Mouse (Mus musculus): Measurements from ENCODE around the gene Mucl3. TPM values are rescaled to one million over a fixed set of nuclear protein-coding genes. Genes with fewer than 3 reads are reported as not detected.

The Mucl3 gene
- polyA plus RNA-seq, 1 experiment, result 0.05 TPM

GRCm38 (mm10) chr17:35667334-35668065 is 24.0 kb upstream of the Mucl3 start, which contains the start of gene Vars2:
TSS of gene Vars2 (minus strand) at chr17:35667592.
- WGBS, result 1% methylated on average over 61 of the region's 61 CpGs

GRCm38 (mm10) chr17:35666851-35667256 is 23.4 kb upstream of the Mucl3 start:
- WGBS, result 5% methylated on average over 13 of the region's 13 CpGs
- Histone ChIP-seq H3K27me3 (ENCODE audit: control insufficient read depth, insufficient read depth, low read length) (no peaks in the 10 kb centered on the region), H3K4me3 (ENCODE audit: control insufficient read depth, insufficient read depth, low read length) (peak overlapping the region; percentile 84), H3K36me3 (ENCODE audit: control insufficient read depth, insufficient read depth, low read length) (peaks cover 8% of the 10 kb centered on the region), H3K27ac (ENCODE audit: control insufficient read depth, insufficient read depth, low read length) (peak overlapping the region; percentile 50), H3K4me1 (replicated peaks; ENCODE audit: control insufficient read depth, insufficient read depth, low read length) (peaks cover 44% of the 10 kb centered on the region)
- TF ChIP-seq POLR2A (IDR thresholded peaks at IDR 0.05; ENCODE audit: control insufficient read depth, extremely low read depth, insufficient read depth, low read length, poor library complexity) (no peak), CTCF (IDR thresholded peaks at IDR 0.05; ENCODE audit: borderline replicate concordance, control insufficient read depth, extremely low read depth, insufficient read depth, low read length, poor library complexity) (no peak)
- DNase-seq, result no peak

More at GRCm38 (mm10) chr17:35667334-35668065, 24.0 kb upstream of the Mucl3 start, which contains the start of gene Vars2:
- H3K4me1 ChIP-seq (replicated peaks; ENCODE audit: control insufficient read depth, insufficient read depth, low read length), result peaks cover 47% of the 10 kb centered on the region
- TF ChIP-seq POLR2A (IDR thresholded peaks at IDR 0.05; ENCODE audit: control insufficient read depth, extremely low read depth, insufficient read depth, low read length, poor library complexity), result peak; percentile 89
- TF ChIP-seq CTCF (IDR thresholded peaks at IDR 0.05; ENCODE audit: borderline replicate concordance, control insufficient read depth, extremely low read depth, insufficient read depth, low read length, poor library complexity), result peak; percentile 66
- H3K4me3 ChIP-seq (ENCODE audit: control insufficient read depth, insufficient read depth, low read length), result peak within 1 kb of the TSS; percentile 84
- peaks cover 6% of the 10 kb centered on the region; the same call in 1 of the 2 replicates for H3K36me3 ChIP-seq (ENCODE audit: control insufficient read depth, insufficient read depth, low read length)
- peak within 1 kb of the TSS; percentile 71 for H3K27ac ChIP-seq (ENCODE audit: control insufficient read depth, insufficient read depth, low read length)
- H3K27me3 ChIP-seq (ENCODE audit: control insufficient read depth, insufficient read depth, low read length), result no peaks in the 10 kb centered on the region
- DNase-seq, result peak; percentile 97

- H3K27ac ChIP-seq (ENCODE audit: control insufficient read depth, insufficient read depth, low read length), result no peak overlapping the region
- H3K36me3 ChIP-seq (ENCODE audit: control insufficient read depth, insufficient read depth, low read length), result peaks cover 16% of the 10 kb centered on the region
- TF ChIP-seq POLR2A (IDR thresholded peaks at IDR 0.05; ENCODE audit: control insufficient read depth, extremely low read depth, insufficient read depth, low read length, poor library complexity), result no peak
- 0 out of 2 replicates have a peak, but pooled peaks have one; percentile 32 for TF ChIP-seq CTCF (IDR thresholded peaks at IDR 0.05; ENCODE audit: borderline replicate concordance, control insufficient read depth, extremely low read depth, insufficient read depth, low read length, poor library complexity)
- DNase-seq, result peak; percentile 62
- H3K27me3 ChIP-seq (ENCODE audit: control insufficient read depth, insufficient read depth, low read length), result no peaks in the 10 kb centered on the region
- H3K4me1 ChIP-seq (replicated peaks; ENCODE audit: control insufficient read depth, insufficient read depth, low read length), result peaks cover 41% of the 10 kb centered on the region
- 80% methylated on average over 17 of the region's 17 CpGs for WGBS
- H3K4me3 ChIP-seq (ENCODE audit: control insufficient read depth, insufficient read depth, low read length), result no peak overlapping the region
Observed at GRCm38 (mm10) chr17:35665957-35666515, 22.5 kb upstream of the Mucl3 start.

DNA sequence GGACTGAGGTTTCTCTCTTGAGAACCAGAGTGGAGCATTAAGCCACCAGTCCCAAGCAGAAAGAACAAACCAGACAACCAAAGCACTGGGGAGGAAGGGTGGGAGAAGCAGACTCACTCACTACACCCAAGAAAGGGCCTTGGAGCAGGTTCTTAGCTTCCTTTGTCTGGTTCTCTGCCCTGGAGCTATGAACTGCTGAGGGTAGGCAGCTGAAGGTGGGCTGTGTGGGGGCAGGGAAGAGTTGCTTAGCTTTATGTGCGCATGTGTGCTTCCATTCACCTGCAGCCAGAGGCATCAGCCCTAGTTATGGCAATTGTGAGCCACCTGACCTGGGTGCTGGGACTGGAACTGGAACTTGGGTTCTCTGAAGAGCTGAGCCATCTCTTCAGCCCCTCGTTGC is 9.6 kb upstream of the Mucl3 start:
- Histone ChIP-seq H3K27ac (ENCODE audit: control insufficient read depth, insufficient read depth, low read length) (no peak overlapping the region), H3K4me1 (replicated peaks; ENCODE audit: control insufficient read depth, insufficient read depth, low read length) (peaks cover 10% of the 10 kb centered on the region; the same call in 1 of the 2 replicates), H3K36me3 (ENCODE audit: control insufficient read depth, insufficient read depth, low read length) (peaks cover 20% of the 10 kb centered on the region), H3K4me3 (ENCODE audit: control insufficient read depth, insufficient read depth, low read length) (no peak overlapping the region), H3K27me3 (ENCODE audit: control insufficient read depth, insufficient read depth, low read length) (no peaks in the 10 kb centered on the region)
- 87% methylated on average over 2 of the region's 2 CpGs for WGBS
- no peak for DNase-seq
- TF ChIP-seq POLR2A (IDR thresholded peaks at IDR 0.05; ENCODE audit: control insufficient read depth, extremely low read depth, insufficient read depth, low read length, poor library complexity), result no peak
- no peak for TF ChIP-seq CTCF (IDR thresholded peaks at IDR 0.05; ENCODE audit: borderline replicate concordance, control insufficient read depth, extremely low read depth, insufficient read depth, low read length, poor library complexity)

DNA sequence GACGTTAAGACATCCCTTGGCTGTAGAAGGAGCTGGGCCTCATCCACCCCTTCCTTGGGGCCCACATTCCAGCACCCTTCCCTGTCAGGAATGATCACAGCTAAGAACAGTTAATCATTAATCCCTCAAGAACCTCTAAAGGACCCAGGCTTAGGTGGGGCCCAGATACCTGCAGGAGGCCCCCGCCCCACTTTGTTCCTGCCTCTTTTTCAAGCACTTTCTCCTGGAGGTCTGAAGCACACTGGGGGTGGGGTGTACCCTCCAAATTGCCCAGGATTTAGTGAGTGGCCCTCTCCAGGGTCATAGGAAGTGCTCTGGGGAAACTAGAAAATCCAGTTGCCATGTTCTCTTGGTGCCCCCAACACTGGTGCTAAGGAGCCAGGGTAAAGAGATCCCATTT is 5.9 kb upstream of the Mucl3 start:
- DNase-seq, result no peak
- no peak overlapping the region for H3K4me3 ChIP-seq (ENCODE audit: control insufficient read depth, insufficient read depth, low read length)
- no peaks in the 10 kb centered on the region for H3K27me3 ChIP-seq (ENCODE audit: control insufficient read depth, insufficient read depth, low read length)

GRCm38 (mm10) chr17:35639352-35639751 is 4.1 kb downstream of the Mucl3 start:
- Histone ChIP-seq H3K4me3 (ENCODE audit: control insufficient read depth, insufficient read depth, low read length) (no peak overlapping the region), H3K27me3 (ENCODE audit: control insufficient read depth, insufficient read depth, low read length) (no peaks in the 10 kb centered on the region; the same call in 1 of the 2 replicates), H3K27ac (ENCODE audit: control insufficient read depth, insufficient read depth, low read length) (no peak overlapping the region), H3K4me1 (replicated peaks; ENCODE audit: control insufficient read depth, insufficient read depth, low read length) (peaks cover 8% of the 10 kb centered on the region), H3K36me3 (ENCODE audit: control insufficient read depth, insufficient read depth, low read length) (no peaks in the 10 kb centered on the region)
- 82% methylated on average over 6 of the region's 6 CpGs for WGBS
- TF ChIP-seq POLR2A (IDR thresholded peaks at IDR 0.05; ENCODE audit: control insufficient read depth, extremely low read depth, insufficient read depth, low read length, poor library complexity) (no peak), CTCF (IDR thresholded peaks at IDR 0.05; ENCODE audit: borderline replicate concordance, control insufficient read depth, extremely low read depth, insufficient read depth, low read length, poor library complexity) (no peak)
- DNase-seq, result no peak

More for the DNA sequence above, 5.9 kb upstream of the Mucl3 start:
- H3K4me1 ChIP-seq (replicated peaks; ENCODE audit: control insufficient read depth, insufficient read depth, low read length), result peaks cover 10% of the 10 kb centered on the region; the same call in 1 of the 2 replicates
- WGBS, result 82% methylated on average over 2 of the region's 2 CpGs
- no peaks in the 10 kb centered on the region for H3K36me3 ChIP-seq (ENCODE audit: control insufficient read depth, insufficient read depth, low read length)
- TF ChIP-seq POLR2A (IDR thresholded peaks at IDR 0.05; ENCODE audit: control insufficient read depth, extremely low read depth, insufficient read depth, low read length, poor library complexity), result no peak
- no peak for TF ChIP-seq CTCF (IDR thresholded peaks at IDR 0.05; ENCODE audit: borderline replicate concordance, control insufficient read depth, extremely low read depth, insufficient read depth, low read length, poor library complexity)
- no peak overlapping the region for H3K27ac ChIP-seq (ENCODE audit: control insufficient read depth, insufficient read depth, low read length)

Data from thymus, adult 2 months (tissue).